Mouse (Mus musculus): ENCODE results near the gene Tspan9.

Gene Tspan9

DNA sequence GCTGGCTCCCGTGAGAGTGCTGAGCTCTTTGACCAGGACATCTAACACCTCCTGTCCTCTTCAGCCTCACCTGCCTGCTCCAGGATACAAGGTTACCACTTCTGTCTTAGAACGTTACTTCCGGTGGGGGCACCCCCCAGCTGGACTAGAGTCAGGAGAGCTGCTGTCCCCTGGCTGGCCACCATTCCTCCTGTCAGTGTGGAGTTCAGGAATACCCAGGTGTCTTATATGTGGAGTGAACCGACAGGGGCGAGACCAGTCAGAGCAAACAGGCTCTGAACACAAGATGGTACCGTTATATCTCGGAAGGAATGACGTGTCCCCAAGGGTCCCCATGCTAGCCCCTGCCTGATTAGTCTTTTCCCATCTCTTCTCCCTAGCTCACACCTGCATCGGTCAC lies 106.8 kb downstream of the Tspan9 start:
- in situ Hi-C loops (cut with MboI) = no loop called here

DNA sequence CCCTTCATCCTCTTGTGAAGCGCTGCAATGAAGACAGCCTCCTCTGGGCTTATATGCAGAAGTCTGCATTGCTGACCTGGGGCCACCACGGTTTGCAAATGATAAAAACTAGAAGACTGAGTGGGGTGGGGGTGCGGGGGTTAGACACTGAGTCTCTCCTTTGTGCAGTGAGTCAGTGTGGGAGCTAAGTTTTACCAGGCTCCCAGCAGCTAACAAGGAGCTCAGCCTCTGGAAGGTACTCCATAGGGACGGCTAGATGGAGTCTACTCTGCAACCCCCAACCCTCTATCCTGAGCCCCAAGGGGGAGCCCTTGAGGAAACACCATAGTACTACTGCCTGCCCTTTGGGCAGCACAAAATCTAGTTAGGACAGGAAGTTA lies 107.5 kb downstream of the Tspan9 start:
- in situ Hi-C loops (cut with MboI) = no loop called here

DNA sequence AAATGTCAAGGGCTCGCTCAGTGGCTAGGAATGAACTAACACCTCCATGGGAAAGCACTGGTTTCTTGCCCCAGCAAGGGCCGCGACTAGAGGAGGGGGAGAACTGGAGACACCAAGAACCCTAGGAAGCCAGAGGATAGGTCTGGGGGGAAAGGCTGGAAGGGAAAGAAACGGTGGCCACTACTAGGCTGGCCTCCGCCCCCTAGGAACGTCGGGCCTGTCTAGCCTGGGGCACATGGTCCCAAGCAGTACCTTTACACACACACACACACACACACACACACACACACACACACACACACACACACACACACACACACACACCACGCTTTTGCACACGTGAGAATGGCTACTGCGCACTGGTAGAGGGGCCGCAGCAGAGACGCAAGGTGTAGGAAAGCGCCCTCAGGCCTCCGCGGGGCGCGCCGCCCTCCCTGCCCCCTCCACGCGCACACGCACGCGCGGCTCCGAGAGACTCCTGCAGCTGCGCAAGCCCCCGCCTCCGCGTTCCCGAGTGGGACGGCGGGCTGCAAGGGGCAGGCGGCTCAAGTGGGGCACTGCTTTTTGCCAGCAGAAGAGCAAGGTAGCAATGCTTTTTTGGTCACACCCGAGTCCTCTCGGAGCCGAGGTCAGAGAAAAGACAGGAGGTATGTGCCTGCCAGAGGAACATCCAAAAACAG lies 108.0 kb downstream of the Tspan9 start:
- in situ Hi-C loops (cut with MboI) = no loop called here

DNA sequence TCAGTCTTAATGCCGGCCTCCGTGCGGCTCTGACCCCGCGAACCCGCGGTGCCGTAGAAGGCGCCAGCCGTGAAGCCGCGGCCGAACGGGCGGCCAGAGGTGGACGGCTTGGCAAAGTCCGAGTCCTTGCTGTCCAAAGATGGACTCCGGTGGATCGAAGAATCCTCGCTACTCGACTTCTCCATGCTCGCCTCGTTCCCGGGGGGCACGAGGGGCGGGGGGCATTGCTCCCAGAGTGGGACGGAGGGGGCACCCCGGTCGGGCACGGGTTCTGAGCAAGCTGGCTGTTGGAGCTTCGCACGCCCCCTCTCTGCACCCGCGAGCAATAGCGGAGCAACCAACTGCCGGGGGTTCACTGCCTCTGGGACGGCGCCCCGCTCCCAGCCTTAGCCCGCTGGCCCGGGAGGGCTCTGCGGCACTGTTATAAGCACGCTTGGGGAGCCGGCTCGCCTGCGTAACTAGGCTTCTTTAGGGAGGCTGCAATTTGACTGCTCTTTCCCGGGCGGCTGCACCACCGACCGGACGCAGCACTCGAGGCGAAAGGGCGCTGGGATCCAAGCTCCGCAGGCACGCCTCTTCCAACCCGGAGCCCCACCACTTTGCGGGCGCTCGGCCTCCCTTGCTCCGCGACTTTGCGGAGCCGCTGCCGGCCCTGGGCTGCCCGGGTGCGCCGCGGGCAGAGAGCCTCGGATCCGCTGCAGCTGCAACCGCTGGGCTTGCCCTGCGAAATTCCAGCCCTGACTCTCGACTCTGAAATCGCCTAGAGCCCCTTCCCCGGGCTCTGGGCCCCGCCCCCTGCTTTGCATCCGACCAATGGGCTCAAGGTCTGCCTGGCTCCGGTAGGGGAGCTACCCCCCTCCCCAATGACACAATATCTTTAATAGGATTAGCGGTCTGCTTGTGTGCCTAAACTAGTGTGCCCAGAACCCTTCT lies 108.8 kb downstream of the Tspan9 start:
- in situ Hi-C loops (cut with MboI) = no loop called here

- in situ Hi-C loops (cut with MboI) = no loop called here
These were observed 109.5 kb downstream of the Tspan9 start for GRCm38 (mm10) chr6:128033868-128034250.

- in situ Hi-C loops (cut with MboI) = no loop called here
These were observed 110.1 kb downstream of the Tspan9 start for GRCm38 (mm10) chr6:128033172-128033867.

- in situ Hi-C loops (cut with MboI) = no loop called here
These were observed 110.9 kb downstream of the Tspan9 start for GRCm38 (mm10) chr6:128032252-128033171.

- in situ Hi-C loops (cut with MboI) = no loop called here
These were observed 111.8 kb downstream of the Tspan9 start for GRCm38 (mm10) chr6:128031584-128031983.

- in situ Hi-C loops (cut with MboI) = no loop called here
These were observed 112.3 kb downstream of the Tspan9 start for GRCm38 (mm10) chr6:128031096-128031495.

GRCm38 (mm10) chr6:128030475-128030874 lies 112.9 kb downstream of the Tspan9 start:
- in situ Hi-C loops (cut with MboI) = no loop called here

DNA sequence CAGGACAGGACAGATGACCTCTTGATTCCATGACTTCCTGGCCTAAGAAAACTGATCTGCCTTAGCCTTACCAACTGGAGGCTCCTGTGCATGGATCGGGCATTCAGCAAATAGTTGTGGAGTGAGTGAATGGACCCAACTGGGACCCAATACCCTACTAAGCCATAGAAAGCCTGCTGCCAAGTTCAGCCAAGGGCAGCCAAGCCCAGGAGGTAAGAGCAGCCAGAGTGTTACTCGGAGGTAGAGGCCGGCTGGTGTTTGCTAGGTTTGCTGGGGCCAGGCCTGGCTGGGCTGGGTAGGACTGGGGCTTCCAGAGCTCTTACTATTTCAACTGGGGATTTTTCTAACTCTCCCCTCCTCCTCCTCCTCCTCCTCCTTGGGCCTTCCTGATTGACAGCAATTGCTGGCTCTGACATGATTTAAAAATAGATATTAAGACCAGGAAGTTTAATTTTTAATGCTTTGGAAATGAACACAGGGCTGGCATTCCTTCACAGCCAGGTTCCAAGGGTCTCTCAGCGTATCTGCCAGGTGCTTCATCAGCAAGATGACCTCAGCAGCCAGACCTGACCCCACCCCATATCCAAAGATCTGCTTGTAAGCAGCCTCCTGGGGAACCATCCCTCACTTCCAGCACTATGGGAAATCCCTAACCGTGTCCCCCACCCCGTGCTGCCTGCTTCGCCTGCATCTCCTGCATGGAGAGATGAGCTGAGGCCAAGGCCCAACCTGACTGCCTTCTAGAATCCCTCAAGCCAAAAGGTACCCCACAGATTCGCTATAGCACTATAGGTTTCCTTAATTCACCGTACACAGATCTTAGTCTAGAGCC lies 113.7 kb downstream of the Tspan9 start:
- in situ Hi-C loops (cut with MboI) = no loop called here

- in situ Hi-C loops (cut with MboI) = no loop called here
These were observed 115.1 kb downstream of the Tspan9 start for GRCm38 (mm10) chr6:128028116-128028940.

DNA sequence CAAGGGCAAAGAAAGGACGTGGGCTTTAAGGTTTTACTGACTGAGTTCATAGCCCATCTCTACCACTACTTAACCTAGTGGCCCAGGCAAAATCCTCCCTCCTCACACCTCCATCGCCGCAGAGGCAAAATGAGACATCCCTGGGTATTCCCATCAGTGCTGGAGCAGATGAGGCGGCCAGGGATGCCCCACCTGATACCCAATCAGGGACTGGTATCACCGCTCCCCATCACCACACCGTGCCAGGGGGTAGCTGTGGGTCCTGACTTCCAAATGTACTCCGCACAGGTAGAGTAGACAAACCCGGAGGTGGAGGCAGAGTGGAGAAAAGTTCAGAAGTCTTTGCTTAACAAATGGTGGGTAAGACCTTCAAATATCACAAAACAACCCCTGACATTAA lies 117.4 kb downstream of the Tspan9 start:
- in situ Hi-C loops (cut with MboI) = no loop called here

DNA sequence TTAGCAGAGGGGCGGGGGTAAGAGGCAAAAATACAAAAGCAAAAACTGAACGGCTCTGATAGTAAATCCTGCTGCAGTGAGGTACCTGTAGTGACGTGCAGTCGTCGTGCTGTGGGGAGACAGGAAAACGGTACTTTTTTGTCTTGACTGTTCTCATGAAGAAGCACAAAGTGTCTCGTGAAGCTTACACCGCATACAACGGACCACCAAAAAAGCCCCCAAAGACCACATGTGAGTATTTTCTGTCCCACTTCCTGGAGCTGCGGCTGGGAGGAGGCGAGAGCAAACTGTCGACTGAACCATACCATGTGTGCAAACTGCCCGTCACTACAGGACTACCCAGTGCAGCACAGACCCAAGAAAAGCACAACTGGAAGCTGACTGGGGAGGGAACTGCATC lies 117.8 kb downstream of the Tspan9 start:
- in situ Hi-C loops (cut with MboI) = no loop called here

- in situ Hi-C loops (cut with MboI) = no loop called here
These were observed 121.2 kb downstream of the Tspan9 start for GRCm38 (mm10) chr6:128022207-128022606.

- in situ Hi-C loops (cut with MboI) = no loop called here
These were observed 121.5 kb downstream of the Tspan9 start for GRCm38 (mm10) chr6:128021931-128022202.

DNA sequence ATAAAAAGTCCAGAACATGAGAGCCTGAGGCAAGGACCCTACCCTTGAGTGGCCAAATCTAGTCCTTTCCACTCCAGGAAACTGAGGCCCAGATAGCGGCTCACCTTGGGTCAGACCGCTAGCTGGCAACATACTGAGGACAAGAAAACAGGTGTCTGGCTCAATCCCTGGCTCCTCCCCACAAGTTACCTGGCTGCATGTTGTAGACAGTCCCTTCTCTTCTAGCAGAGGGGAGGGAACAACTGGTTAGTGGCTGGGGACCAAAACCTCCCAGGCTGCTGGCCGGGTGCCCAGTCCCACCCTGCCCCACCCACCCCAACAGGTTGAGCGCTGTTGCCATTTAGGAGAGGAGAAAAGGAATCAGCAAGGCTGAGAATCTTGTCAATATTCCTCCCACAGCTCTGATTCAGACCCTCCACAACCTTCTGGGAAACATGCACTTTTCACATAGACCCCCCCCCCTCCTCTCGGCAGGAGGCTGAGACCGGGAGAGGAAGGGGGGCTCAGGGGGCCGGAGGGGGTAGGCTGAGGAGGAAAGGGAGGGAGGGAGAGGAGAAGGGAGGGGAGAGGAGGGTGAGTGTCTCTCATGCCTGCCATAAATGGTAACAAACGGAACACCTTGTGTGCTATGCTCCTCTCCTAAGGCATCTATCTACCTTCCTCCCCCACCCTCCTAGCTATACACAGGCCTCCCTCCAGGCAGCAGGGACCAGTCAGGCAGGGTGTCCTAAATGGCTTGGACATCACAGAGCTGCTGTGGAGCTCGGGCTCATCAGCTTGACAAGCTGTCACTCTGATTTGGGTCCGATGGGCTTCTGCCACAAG lies 122.1 kb downstream of the Tspan9 start:
- in situ Hi-C loops (cut with MboI) = no loop called here

DNA sequence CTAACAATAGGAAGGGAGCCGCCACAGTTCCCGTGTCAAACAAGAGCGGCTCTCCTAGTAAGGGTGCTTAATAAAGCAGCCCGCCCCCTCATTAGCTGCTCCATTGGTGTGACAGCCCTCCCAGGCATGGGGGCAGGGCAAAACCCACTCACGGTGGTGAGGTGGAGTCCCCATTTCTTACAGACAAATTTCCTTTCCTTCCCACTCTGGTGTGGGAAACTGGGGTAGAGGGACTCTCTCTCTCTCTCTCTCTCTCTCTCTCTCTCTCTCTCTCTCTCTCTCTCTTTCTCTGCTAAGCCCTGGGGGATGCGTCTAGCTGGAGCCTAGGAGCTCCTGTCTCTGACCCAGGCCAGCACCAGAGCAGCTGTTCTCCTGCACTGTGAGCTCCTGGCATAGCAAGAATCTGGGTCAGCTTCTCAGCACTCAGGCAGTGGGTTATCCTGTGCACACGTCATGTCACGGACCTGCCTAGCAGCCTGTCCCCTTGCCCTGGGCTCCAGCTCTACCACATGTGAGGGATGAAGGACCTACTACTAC lies 122.8 kb downstream of the Tspan9 start:
- in situ Hi-C loops (cut with MboI) = no loop called here

- in situ Hi-C loops (cut with MboI) = no loop called here
These were observed 123.3 kb downstream of the Tspan9 start for GRCm38 (mm10) chr6:128020053-128020452.
